Mouse (Mus musculus) cerebellum, adult 8-10 months (tissue): ENCODE results near the gene Dhrs3.

Experiments used
- DNase-seq: peaks from one replicate; pipeline ENCODE4 v3.0.0; 2022

Gene Dhrs3

DNA sequence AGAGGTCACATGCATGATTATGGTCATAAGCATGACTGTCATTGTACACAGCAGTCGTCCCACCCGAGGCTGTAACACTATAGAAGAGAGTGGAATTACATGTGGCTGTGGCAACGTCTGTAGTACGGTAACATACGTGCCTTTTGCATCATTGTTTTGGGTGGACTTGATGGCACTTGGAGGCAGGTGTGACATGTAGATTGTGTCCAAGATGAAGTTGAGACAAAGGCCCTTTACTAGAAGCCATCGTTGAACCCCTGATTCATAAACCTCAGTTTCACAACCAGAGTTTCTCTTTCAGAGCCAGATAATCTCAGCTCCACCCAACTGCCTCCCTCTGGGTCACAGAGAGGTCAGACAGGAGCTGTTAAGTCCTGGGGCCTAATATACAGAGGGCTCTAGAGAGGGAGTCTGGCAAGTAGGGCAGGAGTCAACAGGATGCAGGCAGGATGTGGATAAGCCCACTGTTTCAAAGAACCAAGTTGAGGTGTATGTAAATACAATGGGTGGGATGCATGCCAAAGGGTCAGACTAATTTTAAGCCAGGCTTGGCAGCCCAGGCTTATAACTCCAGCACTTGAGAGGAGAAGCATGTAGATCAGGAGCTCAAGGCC, 5.5 kb downstream of the Dhrs3 start:
- no peak for DNase-seq

- DNase-seq, result no peak
Measured at GRCm38 (mm10) chr4:144898737-144899136, 6.1 kb downstream of the Dhrs3 start.

DNA sequence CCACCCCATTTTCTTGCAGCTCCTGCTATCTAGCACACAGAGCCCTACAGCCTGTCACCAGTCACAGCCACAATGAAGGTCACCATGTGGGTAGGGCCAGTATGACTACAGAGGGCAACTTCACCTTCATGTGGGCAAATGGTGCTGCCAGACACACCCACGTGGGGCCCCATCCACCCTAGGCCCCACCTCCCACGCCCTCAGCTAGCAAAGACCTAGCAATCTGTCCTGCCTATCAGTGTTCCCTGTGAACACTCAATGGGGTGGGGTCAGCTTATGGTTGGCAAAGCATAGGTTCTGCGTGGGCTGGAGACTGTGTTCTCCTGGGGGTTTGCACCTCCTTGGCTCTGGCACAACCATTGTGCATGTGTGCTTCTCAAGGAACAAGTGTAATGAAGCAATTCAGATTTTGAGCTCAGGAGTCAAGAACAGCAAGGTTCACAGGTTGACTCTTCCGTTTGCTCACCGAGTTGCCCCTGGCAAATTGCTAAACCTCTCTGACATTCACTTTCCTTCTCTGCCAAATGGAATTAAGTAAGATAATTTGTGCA, 9.0 kb downstream of the Dhrs3 start:
- no peak for DNase-seq

GRCm38 (mm10) chr4:144903088-144903487, 10.5 kb downstream of the Dhrs3 start:
- no peak for DNase-seq

GRCm38 (mm10) chr4:144903932-144904331, 11.3 kb downstream of the Dhrs3 start:
- no peak for DNase-seq

- DNase-seq, result no peak
Measured at GRCm38 (mm10) chr4:144905128-144905527, 12.5 kb downstream of the Dhrs3 start.

DNA sequence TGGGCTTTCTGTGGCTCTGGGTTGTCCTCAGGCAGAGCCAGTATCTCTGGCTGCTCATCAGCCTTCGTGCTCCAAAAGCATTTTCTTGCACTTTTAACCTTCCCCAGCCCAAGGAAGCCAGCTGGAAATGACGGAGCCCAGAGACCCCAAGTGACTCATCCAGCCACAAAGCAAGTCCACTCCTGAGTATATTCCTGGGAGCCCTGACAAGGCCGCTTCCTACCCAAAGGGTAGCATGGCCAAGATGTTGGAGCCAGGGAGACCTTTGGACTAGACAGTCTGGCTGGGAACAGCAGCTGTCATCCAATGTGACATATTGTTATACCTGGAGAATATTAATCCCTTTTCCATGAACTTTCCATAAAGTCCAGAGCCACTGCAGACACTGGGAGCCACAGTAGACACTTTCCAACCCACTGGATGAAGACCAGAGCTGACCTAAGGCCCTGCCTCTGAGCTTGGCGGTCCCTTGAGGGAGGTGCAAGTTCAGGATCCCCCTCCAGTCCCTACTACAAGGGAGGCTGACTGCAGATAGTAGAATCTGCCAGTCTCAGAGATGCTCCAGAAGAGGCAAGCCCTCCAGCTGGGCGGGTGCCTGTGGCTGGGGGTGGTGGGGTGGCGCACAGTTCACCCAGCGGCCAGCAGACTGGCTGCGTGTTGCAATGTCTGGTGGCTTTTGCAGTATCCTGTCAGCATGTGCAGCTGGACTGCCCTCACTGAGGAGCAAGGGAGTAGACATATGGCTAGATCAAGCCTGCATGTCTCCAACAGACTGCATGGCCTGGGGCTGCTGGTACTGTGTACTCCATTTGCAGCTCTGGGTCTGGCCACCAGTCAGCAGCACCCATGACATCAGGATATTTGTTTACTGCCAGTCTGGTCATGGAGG, 13.6 kb downstream of the Dhrs3 start:
- no peak for DNase-seq

- DNase-seq, result no peak
Measured at GRCm38 (mm10) chr4:144906978-144907703, 14.5 kb downstream of the Dhrs3 start.

- no peak for DNase-seq
Measured at GRCm38 (mm10) chr4:144908825-144909224, 16.2 kb downstream of the Dhrs3 start.

- DNase-seq, result no peak
Measured at GRCm38 (mm10) chr4:144910281-144910680, 17.7 kb downstream of the Dhrs3 start.

DNA sequence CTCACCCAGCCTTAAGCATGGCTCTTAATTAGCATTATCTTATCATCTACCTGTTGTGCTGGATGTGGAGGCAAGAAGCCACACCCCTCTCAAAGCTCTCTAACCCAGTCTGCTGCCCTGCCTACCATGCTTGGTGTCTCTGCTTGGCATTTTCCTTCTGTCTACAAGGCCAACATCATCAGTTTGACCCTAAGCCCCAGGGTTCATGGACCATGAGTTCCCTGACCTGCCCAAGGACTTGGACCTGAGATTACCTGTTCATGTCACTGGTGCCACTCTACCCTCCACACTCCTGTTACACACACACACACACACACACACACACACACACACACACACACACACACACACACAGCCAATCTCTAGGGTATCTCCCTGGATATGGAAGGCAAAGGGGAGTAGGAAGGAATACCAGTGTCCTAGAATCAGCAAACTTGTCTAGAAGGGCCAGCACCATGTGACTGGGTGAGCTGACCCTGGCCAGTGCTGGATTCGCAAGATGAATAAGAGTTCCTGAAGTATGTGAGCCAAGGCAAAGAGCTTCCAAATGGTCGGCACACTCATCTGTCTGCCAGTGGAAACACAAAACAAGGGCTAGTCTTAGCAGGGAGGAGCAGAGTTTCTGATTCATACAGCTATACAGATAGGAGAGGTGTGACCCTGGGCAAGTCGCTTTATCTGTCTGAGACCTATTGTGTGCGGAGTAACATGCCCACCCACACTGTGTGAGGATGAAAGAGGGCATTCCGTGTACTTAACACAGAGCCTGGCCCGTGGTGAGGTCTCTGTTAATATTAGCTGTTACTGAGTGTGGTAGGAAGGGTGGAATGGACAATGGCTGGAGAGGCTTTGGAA, 20.9 kb downstream of the Dhrs3 start:
- no peak for DNase-seq

DNA sequence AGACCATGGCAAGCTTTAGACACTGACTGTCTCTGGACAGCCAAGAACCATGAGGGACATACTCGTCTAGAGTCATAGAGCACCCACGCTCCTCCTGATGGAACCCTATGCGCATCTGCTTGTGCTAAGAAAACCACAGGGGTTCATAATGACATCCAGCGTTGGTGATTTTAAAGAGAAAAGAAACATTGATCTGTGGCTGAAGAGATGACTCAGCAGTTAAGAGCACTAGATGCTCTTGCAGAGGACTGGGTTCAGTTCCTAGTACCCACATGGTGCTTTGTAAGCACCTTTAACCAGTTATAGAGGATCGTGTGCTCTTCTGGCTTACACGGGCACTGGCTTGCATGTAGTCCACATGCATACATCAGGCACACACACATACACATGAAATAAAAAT, 23.9 kb downstream of the Dhrs3 start:
- no peak for DNase-seq

- no peak for DNase-seq
Measured at GRCm38 (mm10) chr4:144917101-144917500, 24.5 kb downstream of the Dhrs3 start.

GRCm38 (mm10) chr4:144918501-144918900, 25.9 kb downstream of the Dhrs3 start:
- no peak for DNase-seq

- no peak for DNase-seq
Measured at GRCm38 (mm10) chr4:144928693-144929436, 36.2 kb downstream of the Dhrs3 start.

DNA sequence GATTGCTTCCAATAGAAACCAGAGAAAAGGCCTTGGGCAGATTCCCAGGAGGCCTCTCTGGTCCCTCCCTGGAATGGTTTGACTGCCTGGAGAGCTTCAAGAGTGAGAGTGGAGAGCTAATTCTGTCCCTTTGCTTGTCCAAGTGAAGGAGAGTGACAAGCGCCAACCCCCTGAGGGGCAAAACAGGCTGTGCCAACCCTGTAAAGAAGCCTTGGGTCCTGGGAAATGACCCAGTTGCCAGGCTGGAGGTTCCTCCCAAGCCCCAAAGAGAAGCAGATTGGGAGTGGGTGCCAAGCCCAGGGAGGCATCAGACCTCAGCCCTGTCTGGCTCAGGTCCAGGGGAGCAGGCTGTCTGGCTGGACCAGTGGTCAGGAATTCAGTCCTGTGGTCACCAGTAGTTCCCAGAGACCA, 37.2 kb downstream of the Dhrs3 start:
- DNase-seq, result peak; percentile 69

DNA sequence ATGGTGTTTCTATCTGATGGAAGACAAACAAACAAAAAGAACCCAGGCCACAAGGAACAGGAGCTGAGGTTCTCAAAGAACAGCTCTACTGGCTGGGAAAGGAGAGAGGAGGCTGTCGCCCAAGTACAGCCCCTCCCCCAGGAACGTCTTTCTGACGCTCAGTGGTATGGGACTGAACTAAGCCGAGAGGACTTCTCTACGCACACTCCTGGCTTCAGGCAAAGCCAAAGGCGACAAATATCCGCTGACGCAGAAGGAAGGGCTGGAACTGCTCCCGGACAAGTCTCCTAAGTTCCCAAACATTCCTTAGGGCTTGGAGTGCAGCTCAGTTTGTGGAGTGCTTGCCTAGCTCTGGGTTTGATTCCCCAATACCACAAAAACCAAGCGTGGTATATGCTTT, 37.7 kb downstream of the Dhrs3 start:
- DNase-seq, result no peak

GRCm38 (mm10) chr4:144931167-144931566, 38.5 kb downstream of the Dhrs3 start:
- DNase-seq, result no peak

DNA sequence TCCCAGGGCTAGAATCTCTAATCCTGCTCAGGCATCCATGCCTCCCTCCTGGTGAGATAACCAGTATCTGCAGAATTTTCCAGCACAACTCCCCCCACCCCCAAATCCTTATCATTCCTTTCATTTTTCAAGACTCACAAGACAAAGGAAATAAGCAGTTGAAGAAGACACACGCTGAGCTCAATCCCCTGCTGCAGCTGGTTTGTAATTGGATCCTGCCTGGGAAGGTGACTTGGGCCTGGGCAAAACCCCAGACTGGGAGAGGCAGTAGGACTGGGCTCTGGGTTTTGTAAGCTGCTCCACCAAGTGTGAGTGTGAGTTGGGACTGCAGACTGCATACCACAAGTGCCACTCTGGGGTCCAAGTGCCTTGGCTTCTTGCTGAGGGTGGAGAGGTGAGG, 41.9 kb downstream of the Dhrs3 start:
- DNase-seq, result no peak

DNA sequence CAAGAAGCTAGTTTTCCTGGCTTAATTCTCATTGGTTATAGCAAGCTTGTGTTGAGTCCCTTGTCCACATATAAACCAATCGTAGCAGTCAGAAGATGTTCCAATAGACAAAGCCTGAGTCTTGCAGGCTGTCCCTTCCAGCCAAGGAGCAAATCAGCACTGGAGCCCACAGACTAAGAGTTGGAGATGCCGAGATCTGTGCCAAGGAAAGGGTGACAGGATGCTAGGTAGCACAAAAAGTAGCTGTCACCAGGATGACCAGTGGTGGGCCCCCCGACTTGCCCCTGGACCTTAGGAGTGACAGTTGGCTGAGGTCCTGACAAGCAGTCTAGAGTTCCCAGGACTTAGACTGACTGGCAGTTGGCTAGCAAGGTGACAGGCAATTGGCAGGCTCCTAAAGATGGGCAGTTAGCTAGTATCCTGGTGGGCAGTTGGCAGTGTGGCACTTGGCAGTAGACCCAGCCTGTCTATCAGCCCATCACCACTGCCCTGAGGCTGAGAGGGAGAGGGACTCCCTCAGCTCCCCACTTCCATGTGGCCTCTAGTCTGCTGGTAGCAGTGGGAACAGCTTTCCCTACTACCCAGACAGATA, 44.0 kb downstream of the Dhrs3 start:
- DNase-seq, result no peak

DNA sequence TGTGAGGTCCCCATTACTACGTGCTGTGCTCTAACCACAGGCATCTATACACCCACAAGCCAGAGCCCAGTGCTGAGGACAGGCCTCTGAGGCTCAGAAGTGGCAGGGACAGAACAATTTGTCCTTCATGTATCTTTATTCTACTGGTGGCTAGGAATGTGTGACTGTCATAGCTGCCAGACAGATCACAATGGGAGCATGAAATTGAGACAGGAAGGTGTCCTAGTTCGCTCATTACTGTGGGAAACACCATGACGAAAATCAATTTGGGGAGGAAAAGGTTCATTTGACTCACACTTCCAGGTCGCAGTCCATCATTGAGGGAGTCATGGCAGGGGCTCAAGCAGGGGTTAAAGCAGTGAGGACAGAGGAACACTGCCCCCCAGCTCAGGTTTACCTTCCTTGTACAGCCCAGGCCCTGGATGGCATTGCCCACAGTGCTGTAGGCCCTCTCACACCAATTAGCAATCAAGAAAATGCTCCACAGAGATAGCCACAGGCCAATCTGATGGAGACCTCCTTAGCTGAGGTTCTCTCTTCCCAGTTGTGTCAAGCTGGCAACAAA, 47.3 kb downstream of the Dhrs3 start:
- DNase-seq, result no peak
